Mouse (Mus musculus) forebrain, embryonic 14.5 days (tissue): ENCODE data around the gene Plekha7. TPM values are rescaled to one million over a fixed set of nuclear protein-coding genes. Genes with fewer than 3 reads are reported as not detected.

Experiments
- ATAC-seq: fragments of 200-750 bp; cut with Nextera tagmentation; 2 replicates; pipeline ENCODE4 v1.8.0; 2017; ENCODE audit warnings: mild to moderate bottlenecking, moderate library complexity
- DNase-seq: peaks from one replicate; pipeline ENCODE4 v3.0.0-alpha.2; 2015; ENCODE audit warnings: low spot score
- H3K27ac ChIP-seq: fragments of 300-500 bp; sonication (generic); 2 replicates; pipeline ENCODE4 v1.5.1; 2014; ENCODE audit warnings: low read depth, mild to moderate bottlenecking, control low read depth, low read length, moderate library complexity
- H3K27me3 ChIP-seq: fragments of 300-500 bp; sonication (generic); replicated peaks from 2 replicates; pipeline ENCODE4 v1.6.1; 2014; ENCODE audit warnings: low read length, control low read depth, mixed read lengths; ENCODE audit not compliant: control insufficient read depth, insufficient read depth
- H3K36me3 ChIP-seq: fragments of 300-500 bp; sonication (generic); 2 replicates; pipeline ENCODE4 v1.6.1; 2014; ENCODE audit warnings: low read length, control low read depth; ENCODE audit not compliant: control insufficient read depth, insufficient read depth
- H3K4me1 ChIP-seq: fragments of 300-500 bp; sonication (generic); 2 replicates; pipeline ENCODE4 v1.6.1; 2014; ENCODE audit warnings: antibody characterized with exemption, low read length, control low read depth; ENCODE audit not compliant: control insufficient read depth, insufficient read depth
- H3K4me2 ChIP-seq: fragments of 300-500 bp; sonication (generic); 2 replicates; pipeline ENCODE4 v1.6.1; 2014; ENCODE audit warnings: mild to moderate bottlenecking, control low read depth, low read length
- H3K4me3 ChIP-seq: fragments of 300-500 bp; sonication (generic); 2 replicates; pipeline ENCODE4 v1.5.1; 2014; ENCODE audit warnings: low read depth, low read length, control low read depth
- H3K9ac ChIP-seq: fragments of 300-500 bp; sonication (generic); 2 replicates; pipeline ENCODE4 v1.6.1; 2014; ENCODE audit warnings: mild to moderate bottlenecking, low read length, control low read depth, moderate library complexity
- H3K9me3 ChIP-seq: fragments of 300-500 bp; sonication (generic); replicated peaks from 2 replicates; pipeline ENCODE4 v1.6.1; 2016; ENCODE audit warnings: low read length, control low read depth, mixed read lengths; ENCODE audit not compliant: control insufficient read depth
- WGBS: fragments of 180-500 bp; shearing (Covaris S2); extraction: QIAGEN DNeasy Blood & Tissue Kit; methylation state at CpG from one replicate; pipeline ENCODE4 v1.1.7; 2014; 5-methylcytosine and 5-hydroxymethylcytosine counted together
- polyA plus RNA-seq: library from polyadenylated mRNA; unstranded; fragments of >200 nt; fragmentation: Nextera tagmentation; extraction: Ambion mirVana; gene quantifications from 2 replicates; pipeline ENCODE4 v1.2.1, GENCODE M21; 2014

Plekha7 gene
- polyA plus RNA-seq, 1 experiment from 2014 or later = 3.1 TPM

DNA sequence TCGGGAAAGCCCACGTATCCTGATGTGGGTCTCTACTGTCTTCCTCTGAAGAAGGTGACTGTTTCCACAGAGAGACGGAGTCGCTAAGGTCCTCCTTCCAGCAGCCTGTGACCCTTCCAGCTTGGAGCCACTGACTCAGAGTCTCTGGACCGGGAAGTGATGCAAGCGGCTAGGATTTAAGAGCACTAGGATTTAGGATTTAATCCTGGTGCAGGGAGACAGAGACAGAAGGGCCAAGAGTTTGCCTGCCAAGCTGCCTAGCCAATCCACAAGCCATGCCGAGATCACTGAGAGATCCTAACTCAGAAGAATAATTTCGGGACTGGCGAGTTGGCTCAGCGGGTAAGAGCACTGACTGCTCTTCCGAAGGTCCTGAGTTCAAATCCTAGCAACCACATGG, 59.6 kb downstream of the Plekha7 start:
- Histone ChIP-seq H3K4me2 (no peak overlapping the region), H3K27ac (no peak overlapping the region), H3K9me3 (no peaks in the 10 kb centered on the region), H3K4me1 (peaks cover 4% of the 10 kb centered on the region; the same call in 1 of the 2 replicates), H3K4me3 (no peak overlapping the region), H3K9ac (no peak overlapping the region), H3K36me3 (no peaks in the 10 kb centered on the region), H3K27me3 (no peaks in the 10 kb centered on the region)
- WGBS = 94% methylated on average over 11 of the region's 11 CpGs
- no peak for ATAC-seq
- no peak for DNase-seq

DNA sequence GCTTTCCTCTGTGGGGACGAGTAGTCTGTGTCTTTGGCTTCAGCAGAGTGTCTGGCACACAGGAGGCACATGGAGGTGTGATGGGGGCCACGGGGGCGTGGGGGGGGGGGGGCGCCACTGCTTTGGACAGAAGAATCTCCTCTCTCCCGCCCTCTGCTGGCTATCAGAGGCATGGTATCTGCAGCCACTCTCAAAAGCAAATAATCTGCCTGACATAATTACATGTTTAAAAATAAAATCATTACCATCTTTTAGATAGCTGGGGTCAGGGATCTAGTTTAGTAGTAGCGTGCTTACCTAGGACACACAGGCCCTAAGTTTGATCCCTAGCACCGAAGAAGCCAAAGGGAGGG, 60.8 kb downstream of the Plekha7 start:
- peaks cover 4% of the 10 kb centered on the region; the same call in 1 of the 2 replicates for H3K4me1 ChIP-seq
- H3K9me3 ChIP-seq = no peaks in the 10 kb centered on the region
- DNase-seq = peak; percentile 33
- H3K27me3 ChIP-seq = no peaks in the 10 kb centered on the region
- H3K36me3 ChIP-seq = no peaks in the 10 kb centered on the region
- H3K27ac ChIP-seq = no peak overlapping the region
- no peak overlapping the region for H3K4me3 ChIP-seq
- ATAC-seq = 0 out of 2 replicates have a peak, but pooled peaks have one; percentile 21
- whole genome bisulfite sequencing = 15% methylated on average over 6 of the region's 7 CpGs
- no peak overlapping the region for H3K9ac ChIP-seq
- no peak overlapping the region for H3K4me2 ChIP-seq

DNA sequence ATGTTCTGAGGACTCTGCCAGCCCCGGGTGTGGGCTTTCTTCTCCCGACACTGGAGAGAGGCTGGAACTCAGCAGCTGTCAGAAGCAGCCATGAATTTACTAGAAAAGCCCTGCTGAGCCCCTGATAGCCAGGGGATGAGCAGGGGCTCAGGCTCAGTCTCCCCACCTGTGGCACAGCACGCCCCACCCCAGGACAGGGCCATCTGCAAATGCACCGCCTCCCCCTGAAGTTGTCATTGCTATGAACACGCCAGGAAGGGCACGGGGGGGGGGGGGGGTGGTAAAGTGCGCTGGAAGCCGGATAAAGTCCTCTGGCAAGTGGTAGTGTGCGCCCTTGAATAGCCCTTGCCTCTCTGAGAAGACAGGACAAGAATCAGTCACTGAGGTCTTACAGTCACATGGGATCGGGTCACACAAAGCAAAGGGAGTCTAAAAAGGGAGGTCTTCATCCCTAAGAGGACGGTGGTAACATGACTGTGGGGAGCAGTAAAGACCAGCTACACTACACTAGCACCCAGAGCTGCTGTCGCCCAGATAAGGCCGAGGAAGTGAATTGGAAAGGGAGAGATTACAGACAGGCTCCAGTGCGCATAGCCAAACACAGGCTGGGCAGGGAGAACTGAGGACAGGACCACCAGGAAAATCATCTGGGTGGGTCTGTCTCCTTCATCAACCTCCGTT, 61.3 kb downstream of the Plekha7 start:
- H3K27ac ChIP-seq = no peak overlapping the region
- peaks cover 8% of the 10 kb centered on the region; the same call in 1 of the 2 replicates for H3K4me1 ChIP-seq
- H3K4me3 ChIP-seq = no peak overlapping the region
- WGBS = 43% methylated on average over 15 of the region's 15 CpGs
- ATAC-seq (peak; percentile 25), DNase-seq (no peak)
- H3K9ac ChIP-seq = peak overlapping the region; percentile 8; the same call in 1 of the 2 replicates
- H3K27me3 ChIP-seq = no peaks in the 10 kb centered on the region
- peak overlapping the region; percentile 29; the same call in 1 of the 2 replicates for H3K4me2 ChIP-seq
- no peaks in the 10 kb centered on the region for H3K36me3 ChIP-seq
- H3K9me3 ChIP-seq = no peaks in the 10 kb centered on the region

DNA sequence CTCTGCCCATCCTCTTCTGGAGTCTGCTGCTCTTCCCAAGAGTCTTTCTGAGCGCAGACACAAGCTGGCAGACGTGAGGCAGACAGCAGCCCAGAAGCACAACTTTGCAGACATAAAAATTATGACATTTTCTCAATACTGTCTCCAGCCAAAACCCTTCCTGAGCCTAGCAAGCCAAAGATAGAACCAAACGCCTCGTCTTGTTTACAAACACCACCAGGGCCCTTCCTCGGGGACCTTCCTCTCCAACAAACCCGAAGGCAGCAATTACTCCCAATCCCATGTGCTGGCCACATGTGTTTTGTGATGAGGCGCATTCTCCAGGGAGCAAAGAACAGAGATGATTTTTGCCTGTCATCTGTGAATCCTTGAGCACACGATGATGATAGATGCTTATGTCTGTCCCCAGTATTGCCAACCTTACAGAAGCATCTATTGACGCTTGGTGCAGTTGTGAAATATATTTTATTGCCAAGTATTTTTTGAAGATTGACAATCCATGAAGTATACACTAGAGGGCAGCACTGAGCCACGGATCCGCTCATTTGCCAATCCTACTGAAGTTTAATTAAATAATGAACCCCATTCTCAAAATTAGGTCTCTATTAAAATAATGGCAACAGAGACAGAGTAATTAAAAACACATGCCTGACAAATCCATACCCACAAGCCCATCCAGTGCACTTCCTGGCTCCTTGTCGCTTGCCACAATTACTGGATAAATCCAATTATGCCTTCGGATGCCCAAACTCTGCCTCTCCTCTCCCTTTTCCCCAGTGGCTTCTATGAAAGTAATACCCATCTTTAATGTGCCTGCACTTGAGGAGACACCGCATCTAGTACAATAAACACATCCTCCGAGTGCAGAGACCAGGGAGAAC, 62.1 kb downstream of the Plekha7 start:
- WGBS = 35% methylated on average over 15 of the region's 15 CpGs
- peak overlapping the region; percentile 8; the same call in 1 of the 2 replicates for H3K9ac ChIP-seq
- peak overlapping the region; percentile 29; the same call in 1 of the 2 replicates for H3K4me2 ChIP-seq
- no peak overlapping the region for H3K27ac ChIP-seq
- peaks cover 15% of the 10 kb centered on the region for H3K4me1 ChIP-seq
- H3K9me3 ChIP-seq = no peaks in the 10 kb centered on the region
- no peak; the same call in 1 of the 2 replicates for ATAC-seq
- H3K27me3 ChIP-seq = no peaks in the 10 kb centered on the region
- no peaks in the 10 kb centered on the region for H3K36me3 ChIP-seq
- peak; percentile 71 for DNase-seq
- H3K4me3 ChIP-seq = no peak overlapping the region

DNA sequence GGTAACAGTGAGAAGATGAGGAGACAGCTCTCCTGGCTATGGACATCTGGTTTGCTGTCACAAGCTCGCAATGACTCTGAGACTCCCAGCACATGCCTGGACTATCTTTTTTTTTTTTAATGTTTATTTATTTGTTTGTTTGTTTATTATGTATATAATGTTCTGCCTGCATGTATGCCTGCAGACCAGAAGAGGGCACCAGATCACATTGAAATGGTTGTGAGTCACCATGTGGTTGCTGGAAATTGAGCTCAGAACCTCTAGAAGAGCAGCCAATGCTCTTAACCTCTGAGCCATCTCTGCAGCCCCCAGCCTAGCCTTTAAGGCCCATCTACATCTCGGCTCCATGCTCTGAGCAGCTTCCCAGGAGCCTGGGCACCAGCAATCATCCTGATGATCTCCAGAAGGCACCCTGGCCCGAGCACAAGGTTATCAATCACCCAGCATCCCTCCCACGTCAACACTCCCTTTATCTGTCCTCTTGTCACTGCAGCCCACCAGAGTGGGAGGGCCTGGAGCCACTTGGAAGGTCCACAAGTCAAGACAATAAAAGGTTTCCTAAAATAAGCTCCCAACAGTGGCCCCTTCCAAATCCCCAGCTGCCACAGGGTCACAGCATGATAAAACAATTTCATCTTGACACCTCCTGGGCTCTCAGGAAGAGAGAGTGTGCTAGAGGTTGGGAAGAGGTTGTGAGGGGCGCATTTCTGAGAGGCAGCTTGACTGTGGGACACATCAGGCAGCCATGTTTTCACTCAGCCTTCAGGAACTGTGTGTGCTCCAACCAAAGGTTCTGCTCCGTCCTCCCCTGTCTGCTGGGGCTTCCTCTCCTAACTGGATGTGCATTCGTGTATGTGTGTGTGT, 63.6 kb downstream of the Plekha7 start:
- ATAC-seq = no peak
- H3K4me1 ChIP-seq = peaks cover 19% of the 10 kb centered on the region
- no peak overlapping the region for H3K27ac ChIP-seq
- no peak overlapping the region for H3K4me2 ChIP-seq
- no peak overlapping the region for H3K4me3 ChIP-seq
- no peak overlapping the region for H3K9ac ChIP-seq
- H3K9me3 ChIP-seq = no peaks in the 10 kb centered on the region
- no peaks in the 10 kb centered on the region for H3K27me3 ChIP-seq
- peak; percentile 42 for DNase-seq
- H3K36me3 ChIP-seq = no peaks in the 10 kb centered on the region
- WGBS = 77% methylated on average over 7 of the region's 7 CpGs

DNA sequence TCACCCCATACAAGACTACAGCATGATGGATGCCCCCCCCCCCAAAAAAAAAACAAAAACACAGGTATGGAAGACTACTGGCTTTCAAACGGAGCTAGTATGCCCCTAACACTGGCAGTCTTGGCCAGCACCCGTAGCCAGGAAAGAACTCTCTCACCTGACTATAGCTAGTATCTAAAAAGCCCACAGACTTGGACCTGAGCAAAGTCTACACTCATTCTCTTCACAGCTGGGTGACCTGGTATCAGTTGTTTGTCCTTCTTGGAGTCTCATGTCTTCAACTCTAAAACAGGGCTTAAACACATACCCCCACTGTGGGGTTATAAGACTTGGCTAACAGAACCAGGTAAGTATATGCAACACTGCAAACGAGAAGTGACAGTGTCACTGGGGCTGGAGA, 65.4 kb downstream of the Plekha7 start:
- Histone ChIP-seq H3K27me3 (no peaks in the 10 kb centered on the region), H3K4me2 (no peak overlapping the region), H3K9ac (no peak overlapping the region), H3K4me3 (no peak overlapping the region), H3K36me3 (no peaks in the 10 kb centered on the region), H3K4me1 (peaks cover 21% of the 10 kb centered on the region), H3K27ac (no peak overlapping the region), H3K9me3 (no peaks in the 10 kb centered on the region)
- 80% methylated on average over 3 of the region's 3 CpGs for WGBS
- DNase-seq (no peak), ATAC-seq (no peak)

DNA sequence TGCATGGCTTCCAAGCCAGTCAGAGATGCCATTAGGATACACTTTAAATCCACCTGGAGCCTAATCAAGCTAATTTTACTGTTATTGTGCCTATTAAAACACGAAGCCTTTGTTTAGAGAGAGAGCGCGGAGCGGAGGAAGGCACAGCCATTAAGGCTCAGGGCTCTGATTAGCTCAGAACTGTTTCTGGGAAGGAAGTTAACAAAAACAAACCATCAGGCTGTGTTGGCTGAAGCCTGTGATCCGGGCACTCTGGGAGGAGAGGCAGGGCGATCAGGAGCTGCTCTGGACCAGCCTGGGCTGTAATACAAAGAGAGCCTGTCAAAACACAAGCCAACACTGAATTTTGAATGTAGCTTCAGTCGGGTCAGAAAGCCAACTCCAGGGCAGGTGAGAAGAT, 66.6 kb downstream of the Plekha7 start:
- H3K4me3 ChIP-seq = no peak overlapping the region
- H3K9me3 ChIP-seq = no peaks in the 10 kb centered on the region
- 10% methylated on average over 7 of the region's 7 CpGs for WGBS
- ATAC-seq (no peak), DNase-seq (peak; percentile 57)
- no peak overlapping the region for H3K9ac ChIP-seq
- H3K27ac ChIP-seq = 0 out of 2 replicates have a peak overlapping the region, but pooled peaks have one; percentile 0
- no peaks in the 10 kb centered on the region for H3K36me3 ChIP-seq
- 0 out of 2 replicates have a peak overlapping the region, but pooled peaks have one; percentile 21 for H3K4me2 ChIP-seq
- H3K27me3 ChIP-seq = no peaks in the 10 kb centered on the region
- H3K4me1 ChIP-seq = peaks cover 29% of the 10 kb centered on the region

DNA sequence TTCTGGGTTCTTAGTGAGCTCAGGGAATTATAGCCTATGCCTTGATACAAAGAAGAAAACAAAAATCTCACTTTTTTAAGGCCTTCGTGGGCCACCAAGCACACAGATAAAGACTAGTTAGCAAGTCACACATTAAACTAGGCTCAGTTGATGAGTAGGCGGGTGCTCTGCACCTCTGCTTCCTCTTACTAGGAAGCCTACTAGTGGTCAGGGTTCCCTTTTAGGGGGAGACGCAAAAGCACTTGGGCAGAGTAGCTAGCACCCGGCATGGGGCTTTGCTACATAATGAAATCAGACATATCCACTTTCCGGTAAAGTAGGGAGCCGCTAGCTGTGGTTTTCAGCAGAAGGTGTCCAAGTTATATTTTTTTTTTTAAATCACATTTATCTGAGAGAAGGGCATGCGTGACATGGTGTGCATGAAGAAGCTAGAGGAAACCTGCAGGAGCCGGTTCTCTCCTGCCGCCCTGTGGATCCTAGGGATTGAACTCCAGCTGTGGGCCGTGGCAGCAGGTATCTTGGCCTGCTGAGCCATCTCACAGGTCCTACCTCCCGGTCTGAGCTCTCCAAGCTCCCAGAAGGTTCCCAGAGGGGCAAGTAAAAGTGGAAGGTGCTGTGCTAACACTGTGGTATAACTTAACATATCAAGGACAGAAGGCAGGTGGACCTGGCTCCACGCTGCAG, 67.2 kb downstream of the Plekha7 start:
- no peak overlapping the region for H3K27ac ChIP-seq

More for the DNA sequence above, 67.2 kb downstream of the Plekha7 start:
- Histone ChIP-seq H3K4me1 (peaks cover 29% of the 10 kb centered on the region), H3K27me3 (no peaks in the 10 kb centered on the region; the same call in 1 of the 2 replicates), H3K4me3 (no peak overlapping the region), H3K4me2 (0 out of 2 replicates have a peak overlapping the region, but pooled peaks have one; percentile 21), H3K9ac (no peak overlapping the region), H3K9me3 (no peaks in the 10 kb centered on the region), H3K36me3 (no peaks in the 10 kb centered on the region)
- DNase-seq (no peak), ATAC-seq (no peak)
- WGBS = 77% methylated on average over 12 of the region's 12 CpGs
